Mouse (Mus musculus): Measurements from ENCODE around the gene Hs3st3a1. TPM values are rescaled to one million over a fixed set of nuclear protein-coding genes. Genes with fewer than 3 reads are reported as not detected.

Hs3st3a1 gene
- polyA plus RNA-seq (2017; shearing (Covaris generic)): not detected

GRCm38 (mm10) chr11:64434611-64435545 lies at the start of gene Hs3st3a1:
Gene Hs3st3a1 (plus strand): TSS chr11:64435332.

GRCm38 (mm10) chr11:64436412-64436727 lies 1.2 kb downstream of the Hs3st3a1 start, which contains the start of gene F930015N05Rik:
Gene F930015N05Rik (minus strand): TSS chr11:64436653.

Other genes with a start within 250 kb of the Hs3st3a1 start
- gene F930015N05Rik, start 1.3 kb downstream of the Hs3st3a1 start, polyA plus RNA-seq (2017; shearing (Covaris generic)): not detected

Measured in CD4-positive, CD25-positive, alpha-beta regulatory T cell, adult 9 weeks (primary cell).